Mouse (Mus musculus): ENCODE measurements at regions not wholly inside any gene's neighbourhood (a gene's known extent, or its start where the extent isn't known, plus 50 kb on each side); places are given as distances from the start of the nearest gene placed in this dataset.

- TF ChIP-seq POLR2AphosphoS2 (IDR thresholded peaks at IDR 0.05; ENCODE audit: low read length) (no peak), GATA1 (IDR thresholded peaks at IDR 0.05; ENCODE audit: low read depth, low read length) (no peak), CTCF (IDR thresholded peaks at IDR 0.05 in 2 of 3, conservative IDR thresholded peaks at IDR 0.05 in 1 of 3; ENCODE audit: control insufficient read depth in 1 of 3, insufficient read depth in 1 of 3, low read depth in 2 of 3, low read length in 3 of 3, poor library complexity in 1 of 3, severe bottlenecking in 1 of 3) (no peak), BHLHE40 (IDR thresholded peaks at IDR 0.05; ENCODE audit: borderline replicate concordance, low read depth, low read length) (no peak)
These were observed 129.5 kb upstream of the Peli1 start for GRCm38 (mm10) chr11:20961626-20962025.
